Mouse (Mus musculus) adrenal gland, adult 8-10 months (tissue): ENCODE measurements at regions not wholly inside any gene's neighbourhood (a gene's known extent, or its start where the extent isn't known, plus 50 kb on each side); places are given as distances from the start of the nearest gene placed in this dataset.

Source experiments
- DNase-seq: peaks from one replicate; pipeline ENCODE4 v3.0.0; 2022

GRCm38 (mm10) chr10:41137956-41138355 lies 65.9 kb upstream of the Gpr6 start:
- DNase-seq = peak; percentile 2
